Mouse (Mus musculus) kidney, postnatal 10 days (tissue): ENCODE measurements around the gene Nectin2.

Experiments used
- DNase-seq: peaks from one replicate; pipeline ENCODE4 v3.0.0; 2021; ENCODE audit warnings: mixed read lengths

Gene Nectin2

DNA sequence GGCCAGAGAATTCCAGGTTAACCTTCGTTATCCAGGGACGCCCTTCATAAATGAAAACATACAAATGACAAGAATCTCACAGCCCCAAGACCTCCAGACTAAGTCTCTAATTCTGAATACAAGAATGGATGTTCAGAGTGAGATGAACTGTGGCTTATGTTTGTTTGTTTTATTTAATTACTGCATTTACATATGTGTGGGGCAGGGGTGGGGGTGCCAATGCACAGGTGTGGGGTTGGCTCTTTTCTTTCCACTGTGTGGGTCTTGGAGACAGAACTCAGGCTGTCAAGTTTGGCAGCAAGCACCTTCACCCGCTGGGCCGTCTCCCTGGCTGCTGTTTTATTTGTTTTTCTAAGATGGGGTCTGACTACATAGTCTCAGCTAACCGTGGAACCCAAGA, 7.8 kb downstream of the Nectin2 start:
- DNase-seq: no peak

DNA sequence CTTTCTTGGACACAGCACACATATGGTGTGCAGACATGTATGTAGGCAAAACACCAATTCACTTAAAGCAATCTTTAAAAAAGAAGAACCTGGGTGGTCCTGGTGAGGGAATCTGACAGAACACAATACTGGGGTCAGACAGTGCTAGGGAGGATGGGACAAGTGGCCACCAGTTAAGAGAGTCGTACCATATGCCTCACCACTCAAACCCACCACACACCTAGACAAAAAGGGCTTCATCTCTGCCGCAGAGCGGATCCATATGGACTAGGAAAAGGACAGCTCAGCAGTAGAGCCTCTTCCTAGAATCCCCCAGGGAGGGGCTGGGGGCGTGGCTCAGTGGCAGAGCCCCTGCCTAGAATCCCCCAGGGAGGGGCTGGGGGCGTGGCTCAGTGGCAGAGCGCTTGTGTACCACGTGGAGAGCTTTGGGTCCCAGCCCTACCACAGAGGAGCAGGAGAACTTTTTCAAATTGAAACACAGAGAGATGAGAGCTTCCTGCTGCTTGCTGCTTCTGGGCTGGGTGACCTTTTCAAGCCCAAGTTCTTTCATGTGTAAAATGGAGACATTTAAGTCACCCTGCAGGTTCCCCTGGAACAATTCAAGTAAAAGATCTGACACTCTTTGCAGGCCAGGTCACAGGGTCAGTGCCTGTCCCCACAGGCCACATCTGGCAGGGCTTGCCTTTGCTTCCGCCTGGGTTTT, 8.8 kb downstream of the Nectin2 start:
- DNase-seq: peak; percentile 80

DNA sequence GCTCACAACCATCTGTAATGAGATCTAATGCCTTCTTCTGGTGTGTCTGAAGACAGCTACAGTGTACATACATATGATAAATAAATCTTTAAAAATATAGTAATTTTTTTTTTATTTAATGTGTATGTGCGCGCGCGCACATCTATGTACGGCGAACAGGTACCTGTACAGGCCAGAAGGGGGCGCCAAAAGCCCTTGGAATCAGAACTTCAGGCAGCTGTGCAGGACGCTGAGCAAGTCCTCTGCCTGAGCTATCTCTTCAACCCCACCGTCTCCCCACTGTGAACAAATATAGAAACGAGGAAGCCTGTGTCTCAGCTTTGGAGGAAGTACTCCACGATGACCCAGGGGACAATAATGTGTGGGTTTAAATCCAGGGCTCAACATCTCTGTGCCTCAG, 10.0 kb downstream of the Nectin2 start:
- peak; percentile 54 for DNase-seq

DNA sequence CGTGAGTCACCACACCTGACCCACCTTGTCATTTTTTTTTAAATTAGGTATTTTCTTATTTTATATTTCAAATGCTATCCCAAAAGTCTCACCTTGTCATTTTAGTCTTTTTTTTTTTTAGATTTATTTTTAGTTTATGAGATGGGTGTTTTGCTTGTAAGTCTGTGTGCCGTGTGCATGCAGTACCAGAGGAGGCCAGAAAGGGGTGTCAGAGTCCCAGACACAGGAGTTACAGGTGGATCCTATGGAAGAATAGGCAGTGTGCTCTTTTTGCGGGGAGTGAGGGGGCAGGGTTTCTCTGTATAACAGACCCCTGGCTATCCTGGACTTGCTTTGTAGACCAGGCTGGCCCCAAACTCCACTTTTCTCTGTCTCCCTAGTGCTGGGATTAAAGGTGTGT, 11.5 kb downstream of the Nectin2 start:
- DNase-seq: no peak

DNA sequence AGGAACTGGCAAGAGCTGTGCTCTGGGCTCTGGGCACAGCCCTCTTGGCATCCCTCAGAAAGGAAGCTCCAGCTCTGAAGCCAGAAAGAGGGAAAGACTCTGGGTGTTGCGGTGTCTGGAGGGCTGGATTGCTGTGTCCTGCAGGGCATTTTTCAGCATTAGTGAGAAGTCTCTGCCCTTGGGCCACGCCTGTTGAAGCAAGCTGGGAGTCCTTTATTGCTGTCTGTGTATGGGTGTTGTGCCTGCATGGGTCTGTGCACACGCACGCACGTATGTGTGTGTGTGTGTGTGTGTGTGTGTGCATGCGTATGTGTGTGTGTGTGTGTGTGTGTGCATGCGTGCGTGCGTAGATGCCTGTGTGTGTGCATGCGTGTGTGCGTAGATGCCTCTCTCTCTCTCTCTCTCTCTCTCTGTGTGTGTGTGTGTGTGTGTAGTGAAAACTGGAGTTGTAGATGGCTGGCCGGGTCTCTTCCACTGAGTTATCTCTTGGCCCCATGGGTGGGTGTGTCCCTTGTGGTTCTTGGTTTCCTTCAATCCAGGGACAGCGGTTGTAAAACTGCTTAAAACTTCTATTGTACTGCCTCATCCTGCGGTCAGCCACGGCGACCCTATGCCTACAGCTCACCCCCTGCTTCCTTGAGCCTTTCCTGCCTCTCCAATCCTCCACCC, 13.8 kb downstream of the Nectin2 start:
- peak; percentile 24 for DNase-seq

DNA sequence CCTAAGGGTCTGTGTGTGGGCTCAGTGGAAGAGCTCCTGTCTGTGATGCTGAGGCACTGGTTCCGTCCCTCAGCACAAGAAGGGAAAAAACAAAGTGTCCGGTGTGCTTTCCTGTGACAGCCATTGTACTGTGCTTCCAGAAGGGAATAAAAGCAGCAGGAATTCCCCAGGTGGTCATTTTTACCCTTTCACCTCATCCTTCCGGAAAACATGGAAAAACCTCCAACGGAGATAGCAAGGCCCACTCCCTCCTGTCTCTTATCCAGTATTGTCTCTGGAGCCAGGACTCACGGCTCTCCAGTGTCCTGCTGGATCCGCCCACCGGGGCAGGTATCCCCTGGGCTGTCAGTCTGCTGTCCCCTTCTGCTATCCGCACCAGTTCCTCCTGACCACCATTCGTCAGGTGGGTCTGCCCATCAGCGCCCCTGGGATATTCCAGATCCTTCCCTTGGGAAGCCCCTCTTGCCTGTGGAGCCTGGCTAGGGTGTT, 16.1 kb downstream of the Nectin2 start:
- no peak for DNase-seq

DNA sequence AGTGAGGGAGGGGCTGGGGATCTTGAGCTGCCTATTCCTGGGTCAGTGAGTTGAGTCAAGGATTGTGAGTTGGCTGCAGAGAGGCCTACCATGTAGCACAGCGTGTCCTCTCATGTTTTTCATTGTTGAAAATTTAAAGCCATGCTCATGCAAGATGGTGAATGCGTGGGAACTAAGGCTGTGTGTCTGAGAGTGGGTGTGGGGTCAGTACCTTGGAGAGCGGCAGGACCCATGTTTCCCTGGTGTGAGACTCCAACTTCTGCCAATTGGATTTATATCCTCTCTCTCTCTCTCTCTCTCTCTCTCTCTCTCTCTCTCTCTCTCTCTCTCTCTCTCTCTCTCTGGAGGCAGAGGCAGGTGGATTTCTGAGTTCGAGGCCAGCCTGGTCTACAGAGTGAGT, 23.7 kb downstream of the Nectin2 start:
- peak; percentile 27 for DNase-seq

DNA sequence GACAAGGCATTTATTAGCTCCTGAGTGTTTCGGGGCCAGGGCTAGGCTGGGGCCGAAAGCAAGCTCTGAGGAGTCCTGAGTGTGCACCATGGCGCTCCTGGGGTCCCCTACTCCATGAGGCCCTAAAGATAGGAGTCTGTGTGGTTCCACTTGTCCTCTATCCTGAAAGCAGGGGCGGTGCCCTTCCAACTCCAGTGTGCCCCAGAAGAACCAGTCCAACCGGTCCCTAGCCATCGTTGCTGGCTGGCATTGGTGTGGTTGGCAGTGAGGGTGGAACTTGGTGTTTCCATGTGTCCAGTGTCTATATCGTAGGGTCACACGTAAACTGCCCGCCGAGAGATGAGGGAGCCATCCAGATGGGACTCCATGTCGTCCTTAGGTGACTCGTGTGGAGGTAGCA, 26.1 kb downstream of the Nectin2 start:
- DNase-seq: peak; percentile 39

DNA sequence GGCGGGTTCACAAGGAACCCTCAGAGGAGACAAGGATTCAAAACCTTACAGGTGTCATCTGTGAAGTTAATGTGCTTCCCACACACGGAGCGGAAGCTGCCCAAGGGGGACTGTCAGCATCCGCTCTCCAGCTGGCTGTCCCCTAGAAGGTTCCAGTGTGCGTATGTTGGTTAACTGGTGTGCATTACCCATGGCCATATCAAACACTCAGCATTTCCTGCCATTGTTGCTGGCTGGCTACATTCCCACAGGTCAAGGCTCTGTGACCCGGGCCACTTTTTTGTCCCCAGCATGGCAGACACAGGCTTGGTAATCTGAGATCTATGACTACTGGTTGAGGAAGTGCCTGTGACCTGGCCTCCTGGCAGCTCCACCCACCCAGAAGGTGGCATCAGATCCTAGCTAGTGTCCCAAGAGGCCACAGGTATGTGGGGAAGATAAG, 27.5 kb downstream of the Nectin2 start:
- peak; percentile 82 for DNase-seq

DNA sequence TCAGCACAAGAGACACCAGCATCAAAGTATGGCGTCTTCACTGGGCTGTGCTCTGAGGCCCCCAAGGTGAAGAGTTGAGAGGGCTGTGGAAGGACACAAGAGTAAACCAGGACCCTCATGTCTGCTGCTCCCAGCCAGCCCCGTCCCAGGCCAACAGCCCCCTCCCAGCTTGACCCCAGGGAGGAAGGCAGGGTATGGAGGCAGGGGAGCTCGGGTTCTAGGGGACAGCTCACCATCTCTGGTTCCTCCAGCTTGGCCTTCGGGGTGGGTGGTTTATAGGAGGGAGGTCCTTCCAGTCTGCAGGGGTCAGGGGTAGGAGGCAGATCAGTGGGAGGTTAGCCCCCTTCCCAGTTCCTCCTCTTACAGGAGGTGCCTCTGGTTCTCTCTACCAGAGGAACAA, 31.1 kb downstream of the Nectin2 start:
- DNase-seq: no peak

DNA sequence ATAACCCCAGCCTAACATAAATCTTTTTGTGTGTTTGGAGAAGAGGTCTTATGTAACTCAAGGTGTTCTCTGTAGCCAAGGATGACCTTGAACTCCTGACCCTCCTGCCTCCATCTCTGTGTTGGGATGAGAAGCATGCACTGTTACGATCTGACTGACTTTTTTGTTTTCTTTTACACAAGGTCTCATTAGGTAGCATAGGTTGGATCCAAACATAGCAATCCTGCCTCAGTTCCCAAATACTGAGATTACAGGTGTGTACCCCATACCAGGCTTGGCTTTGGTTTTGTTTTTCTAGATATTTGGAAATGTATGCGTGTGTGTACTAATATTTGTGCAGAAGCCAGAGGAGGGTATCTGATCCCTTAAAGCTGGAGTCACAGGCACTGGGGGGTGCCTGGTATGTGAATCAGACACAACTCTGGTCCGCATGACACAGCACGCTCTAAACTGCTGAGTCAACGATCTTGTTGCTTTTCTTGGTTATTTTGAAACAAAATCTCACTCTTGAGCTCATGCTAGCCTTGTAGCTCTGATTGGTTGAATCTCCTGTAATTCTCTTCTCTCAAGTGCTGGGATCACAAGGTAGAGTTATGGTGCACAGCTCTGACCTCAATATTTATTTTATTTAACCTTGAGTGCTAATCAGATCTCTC, 31.9 kb downstream of the Nectin2 start:
- no peak for DNase-seq

DNA sequence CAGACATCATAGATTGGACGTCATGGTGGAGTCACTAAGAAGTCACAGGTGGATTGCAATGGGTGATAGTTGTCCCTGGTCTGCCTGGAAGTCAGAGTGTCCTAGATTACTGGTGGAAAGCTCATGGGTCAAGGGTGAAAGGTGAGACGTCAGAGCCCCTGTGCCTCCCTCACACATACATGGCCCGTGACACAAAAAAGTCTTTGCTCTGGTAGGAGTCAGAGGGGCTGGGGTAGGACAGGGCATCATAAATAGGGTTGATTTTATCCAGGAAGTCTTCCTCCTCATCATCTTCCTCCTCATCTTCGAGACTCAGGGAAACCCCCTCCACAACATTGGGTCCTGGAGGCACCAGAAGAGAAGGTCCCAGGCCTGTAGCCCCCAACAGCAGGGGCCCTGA, 32.9 kb downstream of the Nectin2 start:
- no peak for DNase-seq

DNA sequence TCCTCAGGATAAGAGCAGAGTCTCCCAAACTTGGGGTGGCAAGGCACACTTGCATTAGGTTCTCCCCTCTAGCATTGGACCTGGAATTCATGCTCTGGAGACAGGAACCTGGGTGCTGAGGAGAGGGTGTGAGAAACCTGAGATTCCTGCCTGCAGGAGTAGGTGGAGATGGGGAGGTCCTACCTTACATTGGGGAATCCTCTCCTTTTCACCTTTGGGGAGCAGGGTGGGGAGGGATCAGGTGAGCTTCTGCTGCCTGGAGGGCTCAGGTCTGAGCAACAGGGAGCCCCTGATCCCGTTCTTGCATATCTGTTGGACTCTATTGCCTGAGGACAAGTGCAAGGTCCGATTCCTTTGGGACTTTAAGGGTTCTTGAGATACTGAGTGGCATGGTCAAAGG, 33.5 kb downstream of the Nectin2 start:
- no peak for DNase-seq

DNA sequence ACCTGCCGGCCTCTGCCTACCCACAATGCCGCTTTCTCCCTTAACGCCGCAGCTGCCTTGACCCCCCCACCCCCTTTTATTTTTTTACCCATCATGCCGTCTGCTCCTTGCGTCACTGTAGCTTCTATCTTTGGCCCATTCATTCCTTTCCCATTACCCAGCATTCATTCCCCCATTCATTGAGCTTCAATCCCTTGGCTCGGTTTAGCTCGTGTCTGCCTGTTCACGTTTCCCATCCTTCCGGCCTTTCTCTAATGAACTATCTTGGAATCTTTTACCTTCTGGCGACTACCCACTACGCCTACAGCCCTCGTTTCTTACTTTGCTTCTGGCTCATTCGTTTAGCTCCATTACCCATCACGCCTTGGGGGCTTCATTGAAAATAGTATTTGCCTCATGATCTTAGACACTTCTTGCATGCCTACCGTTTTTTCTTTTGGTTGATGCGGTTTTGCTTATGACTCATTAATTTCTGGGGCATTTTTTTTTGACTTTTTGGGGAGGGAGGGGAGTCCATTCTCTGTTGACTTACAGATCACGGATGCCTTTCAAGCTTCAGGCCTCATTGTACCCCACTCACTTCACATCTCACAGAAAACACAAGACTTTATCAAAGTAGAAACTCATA, 34.1 kb downstream of the Nectin2 start:
- no peak for DNase-seq

DNA sequence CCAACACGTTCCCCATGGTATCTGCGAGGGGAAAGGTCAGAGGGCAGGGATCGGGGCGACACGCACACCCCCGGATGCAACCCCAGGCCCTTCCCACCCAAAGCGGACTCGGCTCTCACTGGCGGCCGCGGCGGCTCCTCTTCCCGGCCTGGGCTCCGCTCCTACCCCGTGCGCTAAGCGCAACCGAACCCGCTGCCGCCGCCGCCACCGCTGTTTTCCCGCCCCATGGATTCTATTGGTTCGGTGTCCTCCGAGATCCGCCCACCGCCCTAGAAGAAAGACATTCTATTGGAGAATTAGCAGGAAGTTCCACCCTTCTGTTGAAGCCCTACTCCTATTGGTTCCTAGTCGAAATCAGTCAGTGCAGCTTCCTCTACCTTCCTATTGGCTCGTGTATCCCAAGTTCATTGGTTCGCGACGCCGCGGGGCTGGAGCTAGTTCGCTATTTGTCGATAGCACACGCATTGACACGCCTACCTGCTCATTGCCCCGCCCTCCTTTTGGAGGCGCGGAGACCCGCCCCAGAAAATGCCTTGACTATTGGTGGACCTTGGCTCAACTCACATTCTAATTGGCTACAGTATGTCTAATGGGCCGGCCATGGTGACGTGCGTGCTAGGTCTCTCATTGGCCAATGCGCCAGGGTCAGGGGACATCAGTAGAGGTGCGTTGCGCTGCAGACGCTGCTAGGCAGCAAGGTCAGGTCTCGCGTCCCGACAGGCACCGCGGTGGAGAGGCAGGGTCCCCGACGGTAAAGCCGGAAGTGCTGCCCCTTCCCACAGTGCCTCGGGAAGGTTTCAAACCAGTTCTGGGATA, 34.8 kb downstream of the Nectin2 start, which contains the start of gene Tomm40:
TSS of gene Tomm40 (minus strand) at position 200 of the 816 bp plus-strand sequence.
- peak; percentile 99 for DNase-seq

DNA sequence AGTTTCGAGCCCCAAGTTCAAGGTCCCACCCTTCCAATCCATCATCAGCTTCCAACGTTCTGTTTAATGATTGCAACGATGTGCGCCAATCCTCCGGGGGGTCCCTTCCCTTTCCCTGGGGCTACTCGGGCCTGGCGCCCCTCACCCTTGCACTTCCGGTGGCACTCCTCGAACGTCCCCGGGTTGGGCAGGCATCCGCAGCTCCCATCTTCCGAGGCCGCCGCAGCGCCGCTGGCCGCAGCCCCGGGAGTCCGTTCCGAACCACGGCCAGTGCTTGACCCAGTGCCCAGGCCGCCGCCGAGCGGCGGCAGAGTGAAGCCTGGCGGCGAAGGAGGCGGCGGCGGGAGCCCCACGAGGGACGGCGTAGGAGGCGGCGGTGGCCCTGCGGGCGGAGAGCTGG, 35.4 kb downstream of the Nectin2 start:
- DNase-seq: no peak

DNA sequence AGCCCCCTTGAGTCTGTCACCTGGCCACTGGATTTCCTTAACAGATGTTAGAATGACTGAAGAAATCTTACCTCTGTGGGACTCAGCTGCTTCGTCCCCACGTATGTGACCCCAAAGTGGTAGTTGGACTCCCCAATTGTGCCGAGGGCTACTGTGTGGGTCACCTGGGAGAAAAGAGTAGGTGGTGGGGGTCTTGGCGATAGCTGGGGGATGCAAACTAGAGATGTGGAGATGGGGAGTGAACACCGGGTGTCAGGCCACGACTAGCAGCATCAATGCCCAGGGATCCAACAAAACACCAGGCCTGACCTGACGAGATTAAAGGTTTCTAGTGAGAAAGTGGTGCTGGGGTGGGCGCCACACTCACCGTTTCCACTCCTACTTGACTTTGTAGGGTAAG, 36.7 kb downstream of the Nectin2 start:
- DNase-seq: no peak

DNA sequence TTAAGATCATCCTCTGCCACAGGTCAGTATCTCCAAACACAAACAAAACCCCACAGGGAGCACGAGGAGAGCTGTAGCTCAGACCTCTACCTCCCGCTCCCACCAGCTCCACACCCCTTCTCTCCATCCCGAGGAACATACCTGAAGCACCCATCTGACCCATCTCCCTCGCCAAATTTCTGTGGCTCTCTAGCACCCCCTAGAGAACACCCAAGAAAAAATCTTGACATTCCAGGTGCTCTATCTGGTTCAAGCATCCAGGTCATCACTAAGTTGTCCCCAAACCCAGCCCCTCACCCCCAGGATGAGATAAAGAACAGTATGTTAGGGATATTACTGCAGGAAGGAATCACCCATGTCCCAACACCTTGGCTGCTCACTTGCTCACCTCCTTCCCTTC, 37.1 kb downstream of the Nectin2 start:
- DNase-seq: no peak

DNA sequence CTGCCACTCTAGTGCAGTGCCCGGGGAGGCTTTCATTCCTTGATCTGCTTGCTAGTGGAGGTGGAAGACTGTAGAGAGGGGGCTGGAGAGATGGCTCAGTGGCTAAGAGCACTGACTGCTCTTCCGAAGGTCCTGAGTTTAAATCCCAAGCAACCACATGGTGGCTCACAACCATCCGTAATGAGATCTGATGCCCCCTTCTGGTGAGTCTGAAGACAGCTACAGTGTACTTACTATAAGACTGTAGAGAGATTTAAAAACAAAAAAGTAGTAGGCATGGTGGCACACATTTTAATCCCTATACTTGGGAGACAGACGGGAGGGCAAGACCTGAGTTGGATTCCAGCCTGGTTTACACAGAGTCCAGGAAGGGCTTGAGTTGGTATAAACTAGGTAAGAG, 37.9 kb downstream of the Nectin2 start:
- DNase-seq: no peak

DNA sequence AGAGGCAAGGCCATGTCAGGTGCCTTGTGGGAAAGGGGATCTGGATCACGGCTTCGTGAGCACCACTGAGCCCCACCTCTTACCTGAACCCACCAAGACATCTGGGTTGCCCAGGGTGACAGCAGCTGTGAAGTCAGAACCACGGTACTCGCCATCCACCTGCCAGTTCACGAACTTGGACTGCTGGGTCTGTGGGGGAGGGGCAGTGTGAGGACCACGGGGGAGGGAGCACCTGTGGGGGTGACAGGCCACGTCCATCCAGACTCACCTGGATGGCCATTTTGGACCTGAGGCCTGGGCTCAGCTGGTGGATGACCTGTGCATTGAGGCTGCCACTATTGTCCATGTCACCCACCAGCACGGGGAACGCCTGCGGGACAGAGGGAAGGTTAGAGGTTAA, 39.6 kb downstream of the Nectin2 start:
- DNase-seq: no peak

DNA sequence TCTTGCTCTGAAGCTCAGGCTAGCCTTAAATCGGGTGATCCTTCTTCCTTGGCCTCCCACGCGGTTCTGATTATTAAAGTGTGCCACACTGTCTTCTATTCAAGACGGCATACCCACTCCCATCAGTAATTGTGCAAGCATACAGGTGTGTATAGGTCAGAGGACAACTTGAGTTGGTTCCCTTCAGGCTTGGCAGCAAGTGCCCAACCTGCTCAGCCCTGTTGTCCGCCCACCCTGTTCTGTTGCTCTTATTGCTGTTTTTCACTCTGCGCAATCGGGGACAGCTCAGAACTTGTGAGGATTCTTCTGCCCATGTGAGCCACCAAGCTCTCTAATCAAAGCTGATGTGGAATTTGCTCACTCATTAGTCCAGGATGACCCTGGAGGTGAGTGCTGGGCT, 45.0 kb downstream of the Nectin2 start:
- no peak for DNase-seq

DNA sequence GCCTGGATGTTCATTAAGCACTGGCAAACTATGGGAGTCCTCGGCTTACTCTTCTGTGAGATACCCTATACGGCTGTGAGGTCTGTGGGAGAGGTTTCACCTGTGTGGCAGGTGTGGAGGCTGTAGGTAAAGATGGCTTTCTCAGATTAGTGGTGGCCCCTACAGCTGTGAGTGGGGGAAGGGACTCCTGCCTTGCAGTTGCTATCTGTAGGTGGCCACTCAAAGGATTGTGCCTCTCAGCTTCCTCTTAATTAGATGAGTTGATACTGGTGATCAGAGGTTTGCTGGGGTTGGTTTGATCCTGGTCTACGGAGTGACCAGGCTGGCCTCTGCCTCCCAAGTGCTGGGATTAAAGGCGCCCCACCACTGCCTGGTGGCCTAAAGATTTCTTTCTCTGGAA, 45.8 kb downstream of the Nectin2 start:
- DNase-seq: no peak
